Mouse (Mus musculus): ENCODE data around the gene 4930480E11Rik. TPM values are rescaled to one million over a fixed set of nuclear protein-coding genes. Genes with fewer than 3 reads are reported as not detected.

4930480E11Rik gene
- not detected in 2 replicates for polyA plus RNA-seq (2012; rRNA removed)

GRCm38 (mm10) chrX:78369343-78369742 lies at the start of gene 4930480E11Rik:
4930480E11Rik (plus strand) TSS chrX:78369643.

Other genes starting within 250 kb of the 4930480E11Rik start
- not detected in 2 replicates for gene Gm5938, start 244.2 kb upstream of the 4930480E11Rik start, polyA plus RNA-seq (2012; rRNA removed)
- not detected in 2 replicates for gene Obp1b, start 182.9 kb upstream of the 4930480E11Rik start, polyA plus RNA-seq (2012; rRNA removed)
- not detected in 2 replicates for gene Gm14743, start 123.7 kb upstream of the 4930480E11Rik start, polyA plus RNA-seq (2012; rRNA removed)
- 0.35 and 0.52 TPM in 2 replicates for gene Prrg1, start 214.3 kb downstream of the 4930480E11Rik start, polyA plus RNA-seq (2012; rRNA removed)